Mouse (Mus musculus) limb, embryonic 13.5 days (tissue): ENCODE measurements at regions not wholly inside any gene's neighbourhood (a gene's known extent, or its start where the extent isn't known, plus 50 kb on each side); places are given as distances from the start of the nearest gene placed in this dataset.

Experiments used
- ATAC-seq: fragments of 200-750 bp; cut with Nextera tagmentation; 2 replicates; pipeline ENCODE4 v1.8.0; 2017; ENCODE audit warnings: low read depth, moderate number of reproducible peaks, moderate TSS enrichment; ENCODE audit not compliant: low FRiP score
- H3K27ac ChIP-seq: fragments of 300-500 bp; sonication (generic); 2 replicates; pipeline ENCODE4 v1.5.1; 2015; ENCODE audit warnings: inconsistent platforms, mild to moderate bottlenecking, moderate library complexity
- H3K27me3 ChIP-seq: fragments of 300-500 bp; sonication (generic); 2 replicates; pipeline ENCODE4 v1.6.1; 2015; ENCODE audit warnings: mild to moderate bottlenecking, inconsistent platforms
- H3K36me3 ChIP-seq: fragments of 300-500 bp; sonication (generic); 2 replicates; pipeline ENCODE4 v1.6.1; 2015; ENCODE audit warnings: inconsistent platforms, mild to moderate bottlenecking, moderate library complexity
- H3K4me1 ChIP-seq: fragments of 300-500 bp; sonication (generic); 2 replicates; pipeline ENCODE4 v1.6.1; 2015; ENCODE audit warnings: inconsistent platforms
- H3K4me2 ChIP-seq: fragments of 300-500 bp; sonication (generic); replicated peaks from 2 replicates; pipeline ENCODE4 v1.6.1; 2015; ENCODE audit warnings: inconsistent platforms, mild to moderate bottlenecking, moderate library complexity
- H3K4me3 ChIP-seq: fragments of 300-500 bp; sonication (generic); 2 replicates; pipeline ENCODE4 v1.5.1; 2015; ENCODE audit warnings: moderate library complexity, mild to moderate bottlenecking, inconsistent platforms
- H3K9ac ChIP-seq: fragments of 300-500 bp; sonication (generic); 2 replicates; pipeline ENCODE4 v1.6.1; 2015; ENCODE audit warnings: mild to moderate bottlenecking, inconsistent platforms
- H3K9me3 ChIP-seq: fragments of 300-500 bp; sonication (generic); 2 replicates; pipeline ENCODE4 v1.6.1; 2016; ENCODE audit warnings: inconsistent platforms
- WGBS: fragments of 180-500 bp; shearing (Covaris S2); methylation state at CpG from one replicate; pipeline ENCODE4 v1.1.7; 2015; 5-methylcytosine and 5-hydroxymethylcytosine counted together

DNA sequence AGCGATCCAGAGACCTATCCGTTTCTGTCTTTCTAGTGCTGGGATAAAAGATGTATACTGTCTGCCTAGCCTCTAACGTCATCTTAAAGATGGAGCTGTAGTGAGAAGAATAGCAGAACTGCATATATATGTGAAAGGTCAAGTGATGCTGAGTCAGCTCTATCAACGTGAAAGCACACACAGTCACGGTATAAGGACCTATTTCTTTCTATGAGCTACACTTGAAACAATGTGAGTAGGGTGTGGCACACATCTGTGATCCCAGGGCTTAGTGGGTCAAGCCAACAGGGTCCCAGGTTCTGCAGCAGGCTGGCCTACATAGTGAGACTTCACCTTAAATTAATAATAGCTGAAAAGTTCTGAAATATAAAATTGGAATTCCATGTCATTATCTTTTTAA lies 106.6 kb upstream of the Zfp648 start:
- no peaks in the 10 kb centered on the region for H3K36me3 ChIP-seq
- no peaks in the 10 kb centered on the region for H3K4me1 ChIP-seq
- H3K4me3 ChIP-seq = no peak overlapping the region
- ATAC-seq = no peak
- H3K4me2 ChIP-seq = no peak overlapping the region
- WGBS = 76% methylated on average over 5 of the region's 5 CpGs
- H3K9me3 ChIP-seq = no peaks in the 10 kb centered on the region
- no peak overlapping the region for H3K27ac ChIP-seq
- no peaks in the 10 kb centered on the region for H3K27me3 ChIP-seq
- H3K9ac ChIP-seq = no peak overlapping the region

DNA sequence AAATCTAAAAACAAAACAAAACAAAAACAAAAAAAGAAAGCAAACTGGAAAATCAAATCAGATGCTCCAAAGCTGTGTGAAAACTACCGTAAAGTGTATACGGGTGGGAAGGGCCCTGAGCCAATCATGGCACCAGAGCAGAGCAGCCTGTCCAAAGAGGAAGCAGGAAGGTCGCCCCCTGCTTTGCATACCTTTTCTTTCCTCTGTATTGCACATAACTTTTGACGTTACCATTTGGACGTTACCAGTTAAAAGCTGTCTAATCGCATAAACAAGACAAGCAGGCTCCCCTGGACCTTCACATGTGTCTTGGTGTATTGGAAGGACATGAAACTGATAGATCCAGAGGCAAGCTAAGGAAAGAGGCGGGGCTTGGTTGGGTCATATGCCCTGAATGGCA lies 104.9 kb upstream of the Zfp648 start:
- Histone ChIP-seq H3K27me3 (no peaks in the 10 kb centered on the region), H3K4me1 (no peaks in the 10 kb centered on the region), H3K27ac (no peak overlapping the region), H3K4me3 (no peak overlapping the region), H3K9me3 (no peaks in the 10 kb centered on the region), H3K36me3 (no peaks in the 10 kb centered on the region), H3K9ac (no peak overlapping the region), H3K4me2 (no peak overlapping the region)
- WGBS = 94% methylated on average over 7 of the region's 7 CpGs
- ATAC-seq = no peak

DNA sequence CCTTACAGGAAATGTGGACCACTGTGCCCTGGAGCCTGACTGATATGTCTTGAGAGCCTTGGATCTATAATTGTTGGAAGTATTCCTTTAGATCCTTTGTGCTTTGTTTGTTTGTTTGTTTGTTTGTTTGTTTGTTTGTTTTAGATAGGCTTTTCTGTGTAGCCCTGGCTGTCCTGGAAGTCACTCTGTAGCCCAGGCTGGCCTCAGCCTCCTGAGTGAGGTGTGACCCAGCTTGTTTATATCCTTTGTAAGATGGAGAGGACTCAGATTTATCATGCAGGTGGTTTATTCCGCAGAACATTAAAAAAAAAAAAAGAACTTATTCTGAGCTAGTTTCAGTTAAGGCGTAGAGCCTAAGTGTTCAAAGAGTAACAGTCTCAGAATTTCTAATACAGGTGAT lies 104.1 kb upstream of the Zfp648 start:
- ATAC-seq = no peak
- Histone ChIP-seq H3K4me1 (no peaks in the 10 kb centered on the region), H3K9me3 (no peaks in the 10 kb centered on the region), H3K27ac (no peak overlapping the region), H3K4me3 (no peak overlapping the region), H3K9ac (no peak overlapping the region), H3K36me3 (no peaks in the 10 kb centered on the region), H3K4me2 (no peak overlapping the region), H3K27me3 (no peaks in the 10 kb centered on the region)
- 95% methylated on average over 2 of the region's 2 CpGs for WGBS

DNA sequence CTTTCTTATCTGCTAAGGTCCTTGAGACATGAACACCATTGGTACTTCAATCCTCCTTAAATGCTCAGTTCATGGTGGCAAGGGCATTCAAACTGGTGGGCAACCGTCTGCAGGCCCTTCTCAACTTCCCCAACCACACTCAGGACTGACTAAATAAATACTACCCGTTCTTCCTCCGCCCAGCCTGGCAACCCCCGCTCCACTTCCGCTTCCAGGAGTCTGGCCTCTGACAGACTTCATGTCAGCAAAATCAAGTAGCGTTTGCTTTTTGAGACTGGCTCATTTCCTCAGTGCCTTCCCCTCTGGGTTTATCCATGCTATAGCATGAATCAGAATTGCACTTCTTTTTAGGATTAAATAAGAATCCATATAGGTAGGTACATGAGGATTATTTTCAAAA lies 103.3 kb upstream of the Zfp648 start:
- ATAC-seq = no peak
- Histone ChIP-seq H3K4me1 (no peaks in the 10 kb centered on the region), H3K4me2 (no peak overlapping the region), H3K9me3 (no peaks in the 10 kb centered on the region), H3K4me3 (no peak overlapping the region), H3K36me3 (no peaks in the 10 kb centered on the region), H3K9ac (no peak overlapping the region), H3K27ac (no peak overlapping the region), H3K27me3 (no peaks in the 10 kb centered on the region)
- WGBS = 56% methylated on average over 6 of the region's 6 CpGs

DNA sequence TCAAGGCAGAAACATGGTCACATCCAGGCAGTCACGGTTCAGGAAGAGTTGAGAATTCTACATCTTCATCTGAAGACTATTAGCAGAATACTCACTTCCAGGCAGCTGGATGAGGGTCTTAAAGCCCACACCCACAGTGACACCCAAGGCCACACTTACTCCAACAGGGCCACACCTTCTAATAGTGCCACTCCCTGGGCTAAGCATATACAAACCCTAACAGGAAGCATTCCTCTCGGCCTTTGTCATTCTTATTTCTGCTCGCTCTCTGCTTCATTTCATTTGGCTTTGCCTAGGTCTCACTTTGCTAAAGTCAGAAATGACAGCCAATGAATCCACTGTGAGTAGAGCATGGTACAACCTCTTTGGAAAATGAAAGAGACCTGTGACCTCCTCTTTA lies 100.4 kb upstream of the Zfp648 start:
- Histone ChIP-seq H3K27me3 (no peaks in the 10 kb centered on the region), H3K36me3 (no peaks in the 10 kb centered on the region), H3K9me3 (no peaks in the 10 kb centered on the region), H3K4me2 (no peak overlapping the region), H3K27ac (no peak overlapping the region), H3K9ac (no peak overlapping the region), H3K4me1 (no peaks in the 10 kb centered on the region), H3K4me3 (no peak overlapping the region)
- 82% methylated on average over 3 of the region's 3 CpGs for WGBS
- ATAC-seq = no peak

DNA sequence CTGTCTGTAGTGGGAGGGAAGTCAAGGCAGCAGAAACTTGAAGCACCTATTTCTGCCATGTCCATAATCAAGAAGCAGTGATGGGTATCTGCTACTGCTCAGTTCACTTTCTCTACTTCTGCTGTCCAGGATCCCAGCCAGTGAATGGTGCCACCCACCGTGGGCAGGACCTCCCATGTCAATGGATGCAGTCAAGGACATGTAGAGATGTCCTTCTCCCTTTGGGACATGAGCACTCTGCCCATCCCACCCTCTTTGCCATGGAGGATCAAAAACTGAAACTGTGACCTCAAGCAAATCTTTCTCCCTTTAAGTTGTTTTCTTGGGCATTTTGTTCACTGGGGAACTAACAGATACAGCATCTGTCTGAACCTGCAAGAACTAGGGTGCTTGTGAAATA lies 99.6 kb upstream of the Zfp648 start:
- Histone ChIP-seq H3K9me3 (no peaks in the 10 kb centered on the region), H3K4me1 (no peaks in the 10 kb centered on the region), H3K9ac (no peak overlapping the region), H3K27me3 (no peaks in the 10 kb centered on the region), H3K4me3 (no peak overlapping the region), H3K4me2 (no peak overlapping the region), H3K27ac (no peak overlapping the region), H3K36me3 (no peaks in the 10 kb centered on the region)
- ATAC-seq = no peak
- 79% methylated on average over 1 of the region's 1 CpGs for WGBS

DNA sequence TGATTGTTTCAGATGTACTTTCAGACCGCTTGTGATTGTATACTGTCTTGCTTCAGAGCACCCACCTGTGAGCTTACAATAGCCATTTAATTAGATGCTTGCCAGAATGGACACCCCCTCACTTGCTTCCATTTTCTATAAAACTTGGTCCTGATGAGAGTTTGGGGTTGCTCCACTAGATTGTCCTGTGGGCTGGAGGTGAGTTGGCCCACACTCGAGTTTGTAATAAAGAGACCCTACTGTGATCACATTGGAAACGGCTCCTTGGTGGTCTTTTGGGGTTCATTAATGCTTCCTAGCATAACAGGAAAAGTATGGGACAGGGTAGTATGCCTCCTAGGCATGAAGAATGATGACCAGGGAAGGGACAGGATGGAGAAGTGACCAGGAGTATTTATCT lies 98.8 kb upstream of the Zfp648 start:
- H3K4me1 ChIP-seq = no peaks in the 10 kb centered on the region
- no peak overlapping the region for H3K9ac ChIP-seq
- no peak overlapping the region for H3K27ac ChIP-seq
- H3K36me3 ChIP-seq = no peaks in the 10 kb centered on the region
- no peak overlapping the region for H3K4me2 ChIP-seq
- H3K4me3 ChIP-seq = no peak overlapping the region
- WGBS = 77% methylated on average over 3 of the region's 3 CpGs
- no peaks in the 10 kb centered on the region for H3K9me3 ChIP-seq
- no peaks in the 10 kb centered on the region for H3K27me3 ChIP-seq
- no peak for ATAC-seq

DNA sequence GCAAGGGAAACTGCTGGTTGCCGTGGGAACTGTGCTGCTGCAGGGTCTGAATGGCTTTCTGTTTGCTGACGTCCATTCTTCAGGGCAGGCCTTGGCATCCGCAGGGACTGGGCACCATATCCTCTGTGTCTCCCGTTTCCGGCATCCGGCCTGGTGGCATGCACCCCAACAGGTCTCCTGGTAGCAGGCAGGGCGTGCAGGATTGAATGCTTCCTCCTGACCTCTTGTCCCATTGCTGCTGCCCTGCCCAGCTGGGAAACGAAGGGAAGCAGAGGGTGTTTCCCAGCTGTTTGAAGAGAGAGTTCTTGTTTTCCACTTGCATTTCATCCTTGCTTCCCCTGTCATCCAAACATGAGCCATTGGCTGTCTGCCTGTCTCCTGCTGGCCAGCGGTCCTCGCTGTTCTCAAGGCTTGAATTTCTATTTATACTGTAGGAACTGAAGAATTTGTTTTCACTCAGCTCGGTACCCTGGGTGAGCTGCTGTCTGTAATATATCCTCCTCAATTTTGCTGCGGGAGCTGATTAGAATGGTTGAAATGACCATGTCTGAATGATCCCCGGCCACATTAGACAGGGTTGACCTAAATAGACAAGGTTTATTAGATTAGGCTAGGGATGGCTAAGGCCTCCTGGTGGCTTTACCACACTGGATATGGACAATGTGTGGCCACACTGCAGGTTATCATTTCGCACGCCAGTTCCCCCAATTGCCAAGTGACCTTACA lies 98.0 kb upstream of the Zfp648 start:
- ATAC-seq = no peak
- WGBS = 70% methylated on average over 15 of the region's 15 CpGs
- Histone ChIP-seq H3K27ac (no peak overlapping the region), H3K27me3 (no peaks in the 10 kb centered on the region), H3K36me3 (no peaks in the 10 kb centered on the region), H3K4me2 (no peak overlapping the region), H3K4me1 (no peaks in the 10 kb centered on the region), H3K9ac (no peak overlapping the region), H3K9me3 (no peaks in the 10 kb centered on the region), H3K4me3 (no peak overlapping the region)

DNA sequence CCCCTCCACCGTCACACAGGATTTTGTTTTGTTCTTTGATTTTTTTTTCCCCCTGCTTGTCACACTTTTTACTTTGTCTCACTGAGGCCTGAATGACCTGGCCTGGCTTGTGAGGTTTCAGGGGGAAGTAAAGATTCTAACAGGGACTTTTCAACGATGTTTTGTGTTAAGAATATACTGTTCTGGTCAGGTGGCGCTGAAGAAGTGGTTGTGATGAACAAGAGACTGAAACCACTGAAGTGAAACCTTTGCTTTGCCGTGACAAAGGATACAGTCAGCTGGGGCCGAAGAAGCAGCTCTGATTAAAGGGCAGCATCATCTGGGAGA lies 97.4 kb upstream of the Zfp648 start:
- no peak for ATAC-seq
- no peak overlapping the region for H3K9ac ChIP-seq
- H3K4me2 ChIP-seq = no peak overlapping the region
- no peak overlapping the region for H3K4me3 ChIP-seq
- 83% methylated on average over 5 of the region's 5 CpGs for WGBS
- no peaks in the 10 kb centered on the region for H3K4me1 ChIP-seq
- no peaks in the 10 kb centered on the region for H3K36me3 ChIP-seq
- no peaks in the 10 kb centered on the region for H3K9me3 ChIP-seq
- H3K27ac ChIP-seq = no peak overlapping the region
- no peaks in the 10 kb centered on the region for H3K27me3 ChIP-seq

DNA sequence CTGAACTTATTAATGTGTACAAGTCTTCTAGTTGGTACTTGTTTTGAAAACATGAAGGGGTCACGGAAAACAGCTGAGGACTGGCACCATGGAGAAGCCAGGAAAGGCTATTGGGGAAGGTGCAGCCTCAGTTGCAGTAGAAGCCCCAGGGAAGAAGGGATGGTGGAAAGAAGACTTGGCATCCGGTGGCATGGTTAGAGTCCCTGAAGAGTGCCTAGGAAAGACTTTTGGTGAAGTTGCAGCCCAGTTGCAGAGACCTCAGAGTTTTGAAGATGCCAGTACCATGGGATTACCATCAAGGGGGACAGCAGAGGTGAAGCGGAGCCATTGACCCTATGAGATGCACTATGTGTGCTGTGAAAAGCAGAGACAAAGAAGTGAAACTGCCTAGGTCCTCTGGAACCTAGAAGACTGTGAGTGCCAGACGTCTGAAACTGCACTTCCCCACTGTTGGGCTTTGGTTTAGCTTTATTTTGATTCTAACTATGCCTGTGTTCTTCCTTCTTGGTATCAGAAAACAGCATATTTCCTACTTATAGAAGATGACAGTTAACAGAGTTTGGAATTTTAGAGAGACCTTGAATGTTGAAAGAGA lies 96.9 kb upstream of the Zfp648 start:
- Histone ChIP-seq H3K4me1 (no peaks in the 10 kb centered on the region), H3K27ac (no peak overlapping the region), H3K9ac (no peak overlapping the region), H3K4me3 (no peak overlapping the region), H3K27me3 (no peaks in the 10 kb centered on the region), H3K36me3 (no peaks in the 10 kb centered on the region), H3K9me3 (no peaks in the 10 kb centered on the region), H3K4me2 (no peak overlapping the region)
- no peak for ATAC-seq
- 83% methylated on average over 4 of the region's 4 CpGs for WGBS

DNA sequence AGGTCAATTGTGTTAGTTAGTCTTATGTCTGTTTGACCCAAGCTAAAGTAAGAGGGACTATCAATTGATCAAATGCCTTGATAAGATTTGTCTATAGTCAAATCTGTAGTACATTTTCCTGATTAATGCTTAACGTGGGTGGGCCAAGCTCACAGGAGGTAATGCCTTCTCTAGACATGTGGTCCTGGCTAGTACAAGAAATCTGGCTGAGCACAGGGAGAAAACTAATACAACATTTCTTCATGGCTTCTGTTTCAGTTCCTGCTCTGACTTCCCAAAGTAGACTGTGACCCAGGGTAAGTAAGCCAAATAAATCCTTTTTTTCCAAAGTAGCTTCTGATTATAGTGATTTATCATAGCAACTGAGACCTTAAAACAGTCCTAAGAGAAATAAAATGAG lies 96.2 kb upstream of the Zfp648 start:
- Histone ChIP-seq H3K9me3 (no peaks in the 10 kb centered on the region), H3K4me3 (no peak overlapping the region), H3K36me3 (no peaks in the 10 kb centered on the region), H3K27ac (no peak overlapping the region), H3K4me2 (no peak overlapping the region), H3K9ac (no peak overlapping the region), H3K27me3 (no peaks in the 10 kb centered on the region), H3K4me1 (no peaks in the 10 kb centered on the region)
- no peak for ATAC-seq
- WGBS = 74% methylated on average over 1 of the region's 1 CpGs

DNA sequence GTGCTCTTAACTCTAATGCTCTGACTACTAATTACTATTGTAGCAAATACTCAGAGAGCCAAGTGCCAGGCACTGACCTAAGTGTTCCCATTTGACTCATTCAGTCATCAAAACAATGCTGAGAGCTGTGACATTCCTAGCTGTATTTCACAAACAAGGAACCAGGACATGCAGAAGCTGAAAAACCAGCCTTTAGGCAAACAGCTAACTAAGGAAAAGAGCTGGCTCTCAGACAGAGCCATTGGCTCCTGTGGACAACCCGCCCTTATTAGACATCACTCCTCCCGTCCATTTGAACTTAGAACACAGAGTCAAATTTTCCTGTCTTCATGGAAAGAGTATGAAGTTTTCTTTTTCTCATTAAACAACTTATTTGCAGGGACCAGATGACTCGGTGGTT lies 88.5 kb upstream of the Zfp648 start:
- 49% methylated on average over 3 of the region's 3 CpGs for WGBS
- Histone ChIP-seq H3K27me3 (no peaks in the 10 kb centered on the region), H3K9ac (no peak overlapping the region), H3K4me3 (no peak overlapping the region), H3K4me2 (no peak overlapping the region), H3K27ac (no peak overlapping the region), H3K4me1 (peaks cover 18% of the 10 kb centered on the region), H3K36me3 (no peaks in the 10 kb centered on the region), H3K9me3 (no peaks in the 10 kb centered on the region)
- no peak for ATAC-seq
